Mouse (Mus musculus) stomach, postnatal 0 days (tissue): Measurements from ENCODE around the gene Mgmt. TPM values are rescaled to one million over a fixed set of nuclear protein-coding genes. Genes with fewer than 3 reads are reported as not detected.

Source experiments
- ATAC-seq: fragments of 200-750 bp; cut with Nextera tagmentation; 2 replicates; pipeline ENCODE4 v1.8.0; 2017; ENCODE audit not compliant: low FRiP score, low TSS enrichment
- DNase-seq: peaks from one replicate; pipeline ENCODE4 v3.0.0-alpha.2; 2016; ENCODE audit warnings: low spot score
- H3K27ac ChIP-seq: fragments of 300-500 bp; sonication (generic); replicated peaks from 2 replicates; pipeline ENCODE4 v1.5.1; 2014; ENCODE audit warnings: mild to moderate bottlenecking, control low read depth
- H3K27me3 ChIP-seq: fragments of 300-500 bp; sonication (generic); 2 replicates; pipeline ENCODE4 v1.6.1; 2014; ENCODE audit warnings: low read length; ENCODE audit not compliant: control insufficient read depth, insufficient read depth
- H3K36me3 ChIP-seq: fragments of 300-500 bp; sonication (generic); 2 replicates; pipeline ENCODE4 v1.6.1; 2014; ENCODE audit warnings: low read length, mixed read lengths; ENCODE audit not compliant: control insufficient read depth, insufficient read depth
- H3K4me1 ChIP-seq: fragments of 300-500 bp; sonication (generic); replicated peaks from 2 replicates; pipeline ENCODE4 v1.6.1; 2014; ENCODE audit warnings: antibody characterized with exemption; ENCODE audit not compliant: control insufficient read depth, insufficient read depth
- H3K4me2 ChIP-seq: fragments of 300-500 bp; sonication (generic); replicated peaks from 2 replicates; pipeline ENCODE4 v1.6.1; 2014; ENCODE audit warnings: low read depth, mild to moderate bottlenecking, control low read depth, moderate library complexity
- H3K4me3 ChIP-seq: fragments of 300-500 bp; sonication (generic); 2 replicates; pipeline ENCODE4 v1.5.1; 2014; ENCODE audit warnings: low read depth, low read length, control low read depth
- H3K9ac ChIP-seq: fragments of 300-500 bp; sonication (generic); 2 replicates; pipeline ENCODE4 v1.6.1; 2014; ENCODE audit warnings: mild to moderate bottlenecking, low read length, control low read depth, mixed read lengths
- H3K9me3 ChIP-seq: fragments of 300-500 bp; sonication (generic); 2 replicates; pipeline ENCODE4 v1.6.1; 2016; ENCODE audit warnings: low read length; ENCODE audit not compliant: control insufficient read depth
- CTCF ChIP-seq: IDR thresholded peaks from 2 replicates; pipeline ENCODE4 v1.5.1; 2016; ENCODE audit warnings: antibody characterized with exemption, low read depth, mild to moderate bottlenecking, moderate library complexity
- EP300 ChIP-seq: optimal IDR thresholded peaks from 2 replicates; pipeline ENCODE3; 2016; ENCODE audit warnings: antibody characterized with exemption
- WGBS: fragments of 180-500 bp; shearing (Covaris S2); extraction: QIAGEN DNeasy Blood & Tissue Kit; methylation state at CpG from one replicate; pipeline ENCODE4 v1.1.7; 2014; 5-methylcytosine and 5-hydroxymethylcytosine counted together
- polyA plus RNA-seq: library from polyadenylated mRNA; unstranded; fragments of >200 nt; fragmentation: Nextera tagmentation; extraction: Ambion mirVana; gene quantifications from 2 replicates; pipeline ENCODE4 v1.2.1, GENCODE M21; 2015

Mgmt gene
- polyA plus RNA-seq, 1 experiment from 2014 or later, result 5.5 TPM

GRCm38 (mm10) chr7:136849811-136850210, 44.6 kb upstream of the Mgmt start:
- H3K4me2 ChIP-seq, result no peak overlapping the region
- no peaks in the 10 kb centered on the region for H3K27me3 ChIP-seq
- no peaks in the 10 kb centered on the region for H3K4me1 ChIP-seq
- no peaks in the 10 kb centered on the region for H3K9me3 ChIP-seq
- no peak for ATAC-seq
- H3K36me3 ChIP-seq, result no peaks in the 10 kb centered on the region
- WGBS, result 60% methylated on average over 3 of the region's 3 CpGs
- DNase-seq, result no peak
- H3K4me3 ChIP-seq, result no peak overlapping the region
- no peak overlapping the region for H3K9ac ChIP-seq
- no peak for TF ChIP-seq CTCF
- TF ChIP-seq EP300, result no peak
- no peak overlapping the region for H3K27ac ChIP-seq

GRCm38 (mm10) chr7:136850339-136850738, 44.1 kb upstream of the Mgmt start:
- Histone ChIP-seq H3K27me3 (no peaks in the 10 kb centered on the region), H3K4me1 (no peaks in the 10 kb centered on the region), H3K4me2 (no peak overlapping the region), H3K9me3 (no peaks in the 10 kb centered on the region), H3K36me3 (no peaks in the 10 kb centered on the region), H3K4me3 (no peak overlapping the region), H3K9ac (no peak overlapping the region), H3K27ac (no peak overlapping the region)
- no peak for DNase-seq
- 35% methylated on average over 5 of the region's 5 CpGs for WGBS
- no peak for ATAC-seq
- TF ChIP-seq CTCF (no peak), EP300 (no peak)

GRCm38 (mm10) chr7:136851946-136852345, 42.5 kb upstream of the Mgmt start:
- ATAC-seq (no peak), DNase-seq (no peak)
- Histone ChIP-seq H3K4me3 (no peak overlapping the region), H3K4me2 (no peak overlapping the region), H3K27ac (no peak overlapping the region), H3K9me3 (no peaks in the 10 kb centered on the region), H3K9ac (no peak overlapping the region), H3K4me1 (no peaks in the 10 kb centered on the region), H3K27me3 (no peaks in the 10 kb centered on the region), H3K36me3 (no peaks in the 10 kb centered on the region)
- WGBS, result 74% methylated on average over 8 of the region's 8 CpGs
- TF ChIP-seq CTCF (no peak), EP300 (no peak)

GRCm38 (mm10) chr7:136852721-136853120, 41.7 kb upstream of the Mgmt start:
- H3K9me3 ChIP-seq, result no peaks in the 10 kb centered on the region
- H3K36me3 ChIP-seq, result no peaks in the 10 kb centered on the region
- no peak overlapping the region for H3K4me3 ChIP-seq
- no peak for ATAC-seq
- no peak overlapping the region for H3K4me2 ChIP-seq
- TF ChIP-seq EP300, result no peak
- no peak for TF ChIP-seq CTCF
- DNase-seq, result no peak
- H3K27me3 ChIP-seq, result no peaks in the 10 kb centered on the region
- WGBS, result 45% methylated on average over 4 of the region's 4 CpGs
- no peak overlapping the region for H3K27ac ChIP-seq
- no peaks in the 10 kb centered on the region for H3K4me1 ChIP-seq
- no peak overlapping the region for H3K9ac ChIP-seq

GRCm38 (mm10) chr7:136864677-136865463, 29.5 kb upstream of the Mgmt start:
- ATAC-seq (peak; percentile 29; the same call in 1 of the 2 replicates), DNase-seq (peak; percentile 14)
- H3K9me3 ChIP-seq, result no peaks in the 10 kb centered on the region
- H3K27me3 ChIP-seq, result no peaks in the 10 kb centered on the region
- TF ChIP-seq CTCF (no peak), EP300 (no peak)
- no peak overlapping the region for H3K27ac ChIP-seq
- no peak overlapping the region for H3K4me3 ChIP-seq
- H3K4me2 ChIP-seq, result no peak overlapping the region
- no peaks in the 10 kb centered on the region for H3K36me3 ChIP-seq
- H3K9ac ChIP-seq, result no peak overlapping the region
- H3K4me1 ChIP-seq, result no peaks in the 10 kb centered on the region
- 32% methylated on average over 7 of the region's 7 CpGs for WGBS

GRCm38 (mm10) chr7:136865876-136866275, 28.5 kb upstream of the Mgmt start:
- 93% methylated on average over 4 of the region's 4 CpGs for WGBS
- H3K36me3 ChIP-seq, result no peaks in the 10 kb centered on the region
- no peaks in the 10 kb centered on the region for H3K27me3 ChIP-seq
- no peak overlapping the region for H3K9ac ChIP-seq
- no peaks in the 10 kb centered on the region for H3K9me3 ChIP-seq
- TF ChIP-seq CTCF, result no peak
- no peak for TF ChIP-seq EP300
- H3K4me1 ChIP-seq, result no peaks in the 10 kb centered on the region
- no peak overlapping the region for H3K27ac ChIP-seq
- ATAC-seq, result no peak
- no peak for DNase-seq
- H3K4me2 ChIP-seq, result no peak overlapping the region
- no peak overlapping the region for H3K4me3 ChIP-seq
